19 mouse cellular contexts compared by ENCODE assay signal in the genomic region with DNA sequence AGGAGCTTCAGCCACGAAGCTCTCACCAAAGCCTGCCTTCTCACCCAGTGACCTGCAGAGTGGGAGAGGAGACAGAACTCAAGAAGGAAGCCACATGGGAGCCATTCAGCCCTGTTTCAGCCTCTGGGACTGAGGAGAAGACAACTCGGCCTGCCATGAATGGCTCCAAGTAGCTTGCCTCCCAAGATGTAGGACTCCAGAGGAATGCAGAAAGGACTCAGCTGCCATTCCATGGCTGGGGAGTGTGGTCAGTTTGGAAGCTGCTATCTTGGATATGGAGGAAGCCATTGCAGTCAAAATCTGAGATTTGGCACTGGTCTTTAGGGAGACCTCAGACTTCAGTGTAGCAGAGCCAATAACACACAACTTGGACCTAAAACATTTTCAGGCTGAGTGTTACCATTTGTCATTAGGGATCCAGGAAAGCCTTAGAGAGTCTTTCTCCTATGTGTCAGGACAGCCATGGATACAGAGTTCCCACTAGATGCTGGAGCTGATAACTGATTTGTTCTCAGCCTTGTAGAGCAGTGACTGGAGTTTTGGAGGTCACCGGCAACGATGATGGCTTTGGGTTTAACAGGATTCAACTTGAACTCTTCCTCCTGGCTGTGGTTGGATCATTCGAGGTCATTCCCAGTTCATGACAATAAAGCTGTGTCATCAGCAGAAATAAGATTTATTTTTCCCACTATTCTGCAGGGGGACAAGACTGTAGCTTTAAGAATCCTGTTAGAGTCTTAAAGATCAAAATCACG.
DNase-seq lines count a peak whose midpoint lies in the region; ATAC-seq and TF ChIP-seq lines count a peak whose summit lies in the region.
"Had no signal": no experiment of that assay in that cellular context is flagged by ENCODE, and none has a peak within 500 bp of the region (broad histone marks: within the 10 kb centered on the region; RNA-seq: fewer than 3 reads in every experiment).

No protein-coding gene starts in this region.

- DNase-seq in heart, adult 18-20 months: peak; percentile 39 to 63
- DNase-seq in ovary, postnatal 14 days (ENCODE audit: low spot score): peak; percentile 2
- DNase-seq in ovary, postnatal 10 days (ENCODE audit: low spot score): no peak
- peak; percentile 54 to 74 for DNase-seq in heart, adult 9 months (ENCODE audit: low spot score in 2 of 2)
- no peak for DNase-seq in limb, embryonic 10.5 days (ENCODE audit: low spot score)
- no peak for DNase-seq in left cerebral cortex, postnatal 36 days (ENCODE audit: low spot score in 2 of 2)
- no peak for DNase-seq in gastrocnemius, adult 2 months
- DNase-seq: B cell, adult 2 months; gastrocnemius, postnatal 14 days; left cerebral cortex, postnatal 4 days; lung, postnatal 10 days; retina, postnatal 1 day; thymus, postnatal 36 days had no signal

- no peaks in the 10 kb centered on the region for H3K9me3 ChIP-seq in heart, embryonic 11.5 days (replicated peaks; ENCODE audit: control insufficient read depth, low read length)
- no peaks in the 10 kb centered on the region for H3K9me3 ChIP-seq in limb, embryonic 10.5 days (replicated peaks)
- H3K9me3 ChIP-seq: forebrain, embryonic 10.5 days; heart, embryonic 15.5 days; hindbrain, embryonic 15.5 days; liver, embryonic 12.5 days had no signal

- H3K4me3 ChIP-seq in heart, embryonic 11.5 days (ENCODE audit: low read depth, low read length): no peak overlapping the region
- H3K4me3 ChIP-seq in limb, embryonic 10.5 days: no peak overlapping the region
- no peak overlapping the region for H3K4me3 ChIP-seq in gastrocnemius, adult 2 months
- H3K4me3 ChIP-seq: forebrain, embryonic 10.5 days; heart, embryonic 15.5 days; hindbrain, embryonic 15.5 days; liver, embryonic 12.5 days; megakaryocyte, embryonic 14.5 days had no signal

- no peaks in the 10 kb centered on the region for H3K4me1 ChIP-seq in heart, embryonic 11.5 days (ENCODE audit: control insufficient read depth, insufficient read depth, low read length)
- peaks cover 60% of the 10 kb centered on the region for H3K4me1 ChIP-seq in limb, embryonic 10.5 days
- H3K4me1 ChIP-seq: liver, embryonic 12.5 days; megakaryocyte, embryonic 14.5 days had no signal

- 85% methylated on average over 6 of the region's 6 CpGs for WGBS in heart, embryonic 11.5 days (ENCODE audit: insufficient replicate concordance)
- WGBS in limb, embryonic 10.5 days: 82% methylated on average over 6 of the region's 6 CpGs

- H3K27ac ChIP-seq in heart, embryonic 11.5 days (ENCODE audit: low read depth, low read length): no peak overlapping the region
- peak overlapping the region; percentile 12 for H3K27ac ChIP-seq in limb, embryonic 10.5 days
- no peak overlapping the region for H3K27ac ChIP-seq in gastrocnemius, adult 2 months
- H3K27ac ChIP-seq: heart, embryonic 15.5 days; hindbrain, embryonic 15.5 days; liver, embryonic 12.5 days had no signal

- H3K9ac ChIP-seq in heart, embryonic 11.5 days (ENCODE audit: low read depth, low read length): no peak overlapping the region
- H3K9ac ChIP-seq: heart, embryonic 15.5 days; hindbrain, embryonic 15.5 days; liver, embryonic 12.5 days had no signal

- no peak for TF ChIP-seq CTCF in gastrocnemius, adult 2 months (IDR thresholded peaks at IDR 0.05)

- H3K36me3 ChIP-seq in heart, embryonic 11.5 days (ENCODE audit: control insufficient read depth, insufficient read depth, low read length): no peaks in the 10 kb centered on the region
- no peaks in the 10 kb centered on the region for H3K36me3 ChIP-seq in limb, embryonic 10.5 days
- H3K36me3 ChIP-seq: forebrain, embryonic 10.5 days; heart, embryonic 15.5 days; hindbrain, embryonic 15.5 days; liver, embryonic 12.5 days had no signal

- no peak for ATAC-seq in heart, embryonic 11.5 days (replicated peaks; ENCODE audit: insufficient number of reproducible peaks, low FRiP score, low TSS enrichment)
- ATAC-seq: liver, embryonic 12.5 days had no signal

- no peaks in the 10 kb centered on the region for H3K27me3 ChIP-seq in heart, embryonic 11.5 days (ENCODE audit: control insufficient read depth, insufficient read depth, low read length)
- peaks cover 18% of the 10 kb centered on the region for H3K27me3 ChIP-seq in limb, embryonic 10.5 days (ENCODE audit: low read depth, poor library complexity, severe bottlenecking)
- H3K27me3 ChIP-seq: heart, embryonic 15.5 days; hindbrain, embryonic 15.5 days had no signal

- intact Hi-C loops in left cerebral cortex, postnatal 36 days (cut with DNase I): no loop called here
- intact Hi-C loops in gastrocnemius, adult 2 months (cut with DNase I): no loop called here

- H3K4me2 ChIP-seq in heart, embryonic 11.5 days: no peak overlapping the region
- H3K4me2 ChIP-seq: heart, embryonic 15.5 days; hindbrain, embryonic 15.5 days; liver, embryonic 12.5 days had no signal

Comparison
In these comparisons a context has a peak if more than half of its experiments do, and no peak if none do; other contexts are left out.
1. DNase-seq: peak in heart, adult 18-20 months (2 of 2), ovary, postnatal 14 days (single experiment) and heart, adult 9 months (2 of 2); none in ovary, postnatal 10 days (single experiment), limb, embryonic 10.5 days (single experiment), left cerebral cortex, postnatal 36 days (0 of 2) and gastrocnemius, adult 2 months (single experiment).